Mouse (Mus musculus) cortical plate, adult 2 months (tissue): Measurements from ENCODE around the gene Hao1.

Source experiments
- CTCF ChIP-seq: fragments of 200-500 bp; IDR thresholded peaks from 2 replicates; pipeline ENCODE4 v1.5.1; 2011; ENCODE audit warnings: mild to moderate bottlenecking, control low read depth, low read length; ENCODE audit not compliant: insufficient read depth; ENCODE audit errors: extremely low read depth
- POLR2A ChIP-seq: fragments of 200-500 bp; IDR thresholded peaks from 2 replicates; pipeline ENCODE4 v1.6.1; 2011; ENCODE audit warnings: mild to moderate bottlenecking, low read length, control low read depth; ENCODE audit not compliant: insufficient read depth; ENCODE audit errors: extremely low read depth

DNA sequence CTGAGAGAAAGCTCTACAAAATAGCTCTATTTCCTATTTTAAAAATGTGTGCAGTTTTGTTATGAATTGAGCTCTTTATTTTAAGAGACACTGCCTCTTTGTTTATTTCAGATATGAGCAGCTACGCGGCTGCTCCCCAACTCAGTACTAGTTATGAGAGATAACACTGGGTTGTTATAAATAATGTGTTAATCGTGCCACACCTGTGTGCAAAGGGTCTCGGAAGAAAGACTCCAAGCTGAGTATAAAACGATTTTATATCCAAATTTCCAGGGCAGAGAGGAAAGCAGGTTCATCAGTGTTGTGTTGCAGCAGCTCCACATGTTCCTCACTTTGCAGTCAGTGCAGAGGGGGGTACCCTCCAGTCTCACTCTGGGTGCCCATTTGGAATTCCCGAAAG lies 91.8 kb downstream of the Hao1 start:
- TF ChIP-seq POLR2A (no peak), CTCF (no peak)
